Mouse (Mus musculus) C2C12 (cell line): ENCODE measurements around the gene Mical2.

Source experiments
- CEBPB ChIP-seq: IDR thresholded peaks from one replicate; pipeline ENCODE4 v1.6.1; 2011; ENCODE audit warnings: low read depth, mild to moderate bottlenecking, control low read depth, moderate library complexity
- CTCF ChIP-seq: IDR thresholded peaks from one replicate; pipeline ENCODE4 v1.5.1; 2011; ENCODE audit not compliant: control insufficient read depth, insufficient read depth, insufficient read length
- MYOD1 ChIP-seq: IDR thresholded peaks from one replicate; pipeline ENCODE4 v1.6.1; 2011; ENCODE audit warnings: low read depth; ENCODE audit not compliant: control insufficient read depth, insufficient read length
- MYOG ChIP-seq: IDR thresholded peaks from one replicate; pipeline ENCODE4 v1.6.1; 2011; ENCODE audit not compliant: control insufficient read depth, insufficient read length; ENCODE audit errors: extremely low read depth
- USF1 ChIP-seq: IDR thresholded peaks from one replicate; pipeline ENCODE4 v1.6.1; 2011; ENCODE audit warnings: low read depth, mild to moderate bottlenecking, control low read depth, moderate library complexity

GRCm38 (mm10) chr7:112331804-112332203 is 106.1 kb downstream of the Mical2 start:
- TF ChIP-seq CTCF (no peak), MYOG (no peak), USF1 (no peak), MYOD1 (no peak), CEBPB (no peak)
